Mouse (Mus musculus): ENCODE results near the gene Myh7. TPM values are rescaled to one million over a fixed set of nuclear protein-coding genes. Genes with fewer than 3 reads are reported as not detected.
A peak's percentile ranks its signal among the peaks of the same experiment; 100 is the strongest.

Myh7 gene
- total and polyA plus RNA-seq, 3 experiments: 0.16 to 0.90 (median 0.17) TPM

DNA sequence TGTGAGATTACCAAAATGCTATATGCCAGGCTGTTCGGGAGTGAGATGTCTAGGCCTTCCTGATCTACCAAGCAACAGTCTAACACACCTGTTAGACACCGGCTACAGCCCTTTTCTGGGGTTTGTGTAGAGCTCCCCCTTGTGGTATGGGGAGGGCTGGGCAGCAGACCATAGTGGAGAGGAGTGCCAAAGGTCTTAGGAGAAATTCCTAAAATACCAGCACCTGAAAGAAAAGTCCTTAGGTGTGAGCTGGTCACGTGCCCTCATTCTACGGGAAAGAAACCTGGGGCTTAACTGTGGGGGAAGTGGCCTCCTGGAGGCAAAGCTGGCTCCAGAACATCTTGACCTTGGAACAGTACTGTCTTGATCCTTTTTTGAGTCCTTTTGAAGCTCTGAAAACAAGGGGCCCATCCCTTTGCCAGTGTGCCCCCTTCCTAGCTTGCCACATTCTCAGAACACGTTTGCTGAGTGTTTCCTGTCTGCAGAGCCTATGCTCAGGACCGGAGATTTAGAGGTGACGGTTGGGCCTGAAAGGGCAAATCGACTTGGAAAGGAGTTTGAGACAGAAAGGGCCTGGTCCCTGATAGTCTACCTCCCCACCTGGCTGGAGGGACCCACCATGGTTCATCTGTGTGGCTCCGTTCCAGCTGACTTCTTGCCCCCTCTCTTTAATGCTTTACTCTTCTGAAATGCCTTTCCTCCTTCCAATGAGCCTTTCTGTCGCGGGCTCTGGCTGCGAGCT lies 54.8 kb downstream of the Myh7 start:
- Histone ChIP-seq H3K4me1 (ENCODE audit: insufficient read depth, low read depth, low read length) (no peaks in the 10 kb centered on the region), H3K36me3 (replicated peaks) (no peaks in the 10 kb centered on the region), H3K27me3 (ENCODE audit: insufficient read depth, low read length) (peaks cover 30% of the 10 kb centered on the region; the same call in 1 of the 2 replicates), H3K4me3 (ENCODE audit: low read depth, low read length) (no peak overlapping the region), H3K9me3 (replicated peaks) (no peaks in the 10 kb centered on the region)
- peak; percentile 71 for DNase-seq (ENCODE audit: low spot score)
- TF ChIP-seq GATA2 (IDR thresholded peaks at IDR 0.05; ENCODE audit: borderline replicate concordance, low read depth, low read length): no peak
- TF ChIP-seq CTCF (IDR thresholded peaks at IDR 0.05; ENCODE audit: low read depth, low read length): peak; percentile 81
- ATAC-seq (ENCODE audit: extremely low read depth, insufficient number of reproducible peaks, low FRiP score, poor library complexity, severe bottlenecking): no peak

GRCm38 (mm10) chr14:54938431-54939219 lies 55.8 kb downstream of the Myh7 start:
- no peak for ATAC-seq (ENCODE audit: extremely low read depth, insufficient number of reproducible peaks, low FRiP score, poor library complexity, severe bottlenecking)
- TF ChIP-seq POLR2AphosphoS5 (IDR thresholded peaks at IDR 0.05; ENCODE audit: insufficient replicate concordance, low read depth, low read length) (no peak), GATA1 (IDR thresholded peaks at IDR 0.05; ENCODE audit: borderline replicate concordance, low read length) (no peak), CTCF (IDR thresholded peaks at IDR 0.05; ENCODE audit: low read depth, low read length) (no peak), GATA2 (IDR thresholded peaks at IDR 0.05; ENCODE audit: borderline replicate concordance, low read depth, low read length) (no peak), TAL1 (conservative IDR thresholded peaks at IDR 0.05; ENCODE audit: low read depth, low read length) (no peak)
- DNase-seq (ENCODE audit: low spot score): no peak
- no peaks in the 10 kb centered on the region for H3K4me1 ChIP-seq (ENCODE audit: insufficient read depth, low read depth, low read length)
- H3K4me3 ChIP-seq (ENCODE audit: low read depth, low read length): no peak overlapping the region
- no peaks in the 10 kb centered on the region for H3K9me3 ChIP-seq (replicated peaks)
- peaks cover 28% of the 10 kb centered on the region; the same call in 1 of the 2 replicates for H3K27me3 ChIP-seq (ENCODE audit: insufficient read depth, low read length)
- no peaks in the 10 kb centered on the region for H3K36me3 ChIP-seq (replicated peaks)

- no peak for DNase-seq (ENCODE audit: low spot score)
- Histone ChIP-seq H3K4me3 (ENCODE audit: low read depth, low read length) (no peak overlapping the region), H3K4me1 (ENCODE audit: insufficient read depth, low read depth, low read length) (no peaks in the 10 kb centered on the region), H3K36me3 (replicated peaks) (no peaks in the 10 kb centered on the region), H3K9me3 (replicated peaks) (no peaks in the 10 kb centered on the region), H3K27me3 (ENCODE audit: insufficient read depth, low read length) (peaks cover 31% of the 10 kb centered on the region; the same call in 1 of the 2 replicates)
- no peak for ATAC-seq (ENCODE audit: extremely low read depth, insufficient number of reproducible peaks, low FRiP score, poor library complexity, severe bottlenecking)
- TF ChIP-seq GATA2 (IDR thresholded peaks at IDR 0.05; ENCODE audit: borderline replicate concordance, low read depth, low read length) (no peak), GATA1 (IDR thresholded peaks at IDR 0.05; ENCODE audit: borderline replicate concordance, low read length) (no peak), POLR2AphosphoS5 (IDR thresholded peaks at IDR 0.05; ENCODE audit: insufficient replicate concordance, low read depth, low read length) (no peak), TAL1 (conservative IDR thresholded peaks at IDR 0.05; ENCODE audit: low read depth, low read length) (no peak), CTCF (IDR thresholded peaks at IDR 0.05; ENCODE audit: low read depth, low read length) (no peak)
Observed at GRCm38 (mm10) chr14:54937361-54938182, 56.9 kb downstream of the Myh7 start.

GRCm38 (mm10) chr14:54936831-54937160 lies 57.6 kb downstream of the Myh7 start:
- peaks cover 34% of the 10 kb centered on the region for H3K27me3 ChIP-seq (ENCODE audit: insufficient read depth, low read length)
- ATAC-seq (ENCODE audit: extremely low read depth, insufficient number of reproducible peaks, low FRiP score, poor library complexity, severe bottlenecking): no peak
- no peaks in the 10 kb centered on the region for H3K4me1 ChIP-seq (ENCODE audit: insufficient read depth, low read depth, low read length)
- no peaks in the 10 kb centered on the region for H3K36me3 ChIP-seq (replicated peaks)
- H3K4me3 ChIP-seq (ENCODE audit: low read depth, low read length): no peak overlapping the region
- no peak for TF ChIP-seq GATA1 (IDR thresholded peaks at IDR 0.05; ENCODE audit: borderline replicate concordance, low read length)
- no peak for TF ChIP-seq POLR2AphosphoS5 (IDR thresholded peaks at IDR 0.05; ENCODE audit: insufficient replicate concordance, low read depth, low read length)
- no peak for TF ChIP-seq TAL1 (conservative IDR thresholded peaks at IDR 0.05; ENCODE audit: low read depth, low read length)
- TF ChIP-seq CTCF (IDR thresholded peaks at IDR 0.05; ENCODE audit: low read depth, low read length): no peak
- TF ChIP-seq GATA2 (IDR thresholded peaks at IDR 0.05; ENCODE audit: borderline replicate concordance, low read depth, low read length): no peak
- no peak for DNase-seq (ENCODE audit: low spot score)
- no peaks in the 10 kb centered on the region for H3K9me3 ChIP-seq (replicated peaks)

DNA sequence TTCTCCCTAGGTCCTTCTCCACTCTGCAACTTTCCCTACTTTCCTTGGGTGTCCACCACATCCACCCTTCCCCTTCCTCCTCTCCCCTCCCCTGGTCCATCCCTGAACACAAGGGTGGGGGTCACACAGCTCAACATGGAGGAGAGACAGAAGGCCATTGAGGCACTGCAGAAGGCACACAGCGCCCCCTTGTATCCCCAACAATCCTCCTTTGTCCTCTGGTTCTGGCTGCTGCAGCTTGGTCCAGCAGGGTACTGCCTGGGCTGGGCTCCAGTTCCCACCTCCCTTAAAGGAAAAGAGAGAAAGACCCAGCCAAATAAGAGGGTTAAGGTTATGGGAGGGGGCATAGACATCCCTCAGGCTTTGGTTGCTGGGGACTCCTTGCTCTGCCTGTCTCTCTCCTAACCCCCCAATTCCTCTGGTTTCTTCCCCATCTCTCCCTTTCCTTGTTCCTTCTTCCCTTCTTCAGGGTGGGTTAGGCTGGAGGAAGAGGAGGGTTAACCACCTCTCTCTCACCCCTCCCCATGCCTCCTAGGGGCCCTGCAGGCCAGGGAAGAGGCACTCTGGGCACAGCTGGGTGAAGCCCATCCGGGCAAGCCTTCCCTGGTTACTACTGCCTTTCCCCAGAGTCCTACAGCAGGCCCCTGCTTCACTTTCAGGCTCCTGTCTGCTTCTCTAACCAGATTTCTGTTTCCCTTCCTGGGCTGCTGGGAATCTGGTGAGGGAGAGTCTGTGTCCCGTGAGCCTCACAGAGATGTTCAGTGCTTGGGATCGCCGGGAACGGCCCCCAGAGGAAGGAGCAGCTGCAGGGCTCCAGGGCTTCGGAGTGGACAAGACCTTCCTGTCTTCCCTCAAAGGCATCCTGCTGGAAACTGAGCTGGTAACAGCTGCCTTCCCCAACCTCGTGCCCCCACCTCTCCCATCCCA lies 58.3 kb downstream of the Myh7 start, which contains the start of gene Cmtm5:
TSS of gene Cmtm5 (plus strand) at position 358 of the 927 bp plus-strand sequence.
- ATAC-seq (ENCODE audit: extremely low read depth, insufficient number of reproducible peaks, low FRiP score, poor library complexity, severe bottlenecking) (no peak), DNase-seq (ENCODE audit: low spot score) (no peak)
- H3K9me3 ChIP-seq (replicated peaks): no peaks in the 10 kb centered on the region
- peaks cover 33% of the 10 kb centered on the region for H3K27me3 ChIP-seq (ENCODE audit: insufficient read depth, low read length)
- TF ChIP-seq POLR2AphosphoS5 (IDR thresholded peaks at IDR 0.05; ENCODE audit: insufficient replicate concordance, low read depth, low read length): no peak
- TF ChIP-seq GATA2 (IDR thresholded peaks at IDR 0.05; ENCODE audit: borderline replicate concordance, low read depth, low read length): no peak
- no peak for TF ChIP-seq CTCF (IDR thresholded peaks at IDR 0.05; ENCODE audit: low read depth, low read length)
- TF ChIP-seq TAL1 (conservative IDR thresholded peaks at IDR 0.05; ENCODE audit: low read depth, low read length): no peak
- no peak for TF ChIP-seq GATA1 (IDR thresholded peaks at IDR 0.05; ENCODE audit: borderline replicate concordance, low read length)
- H3K36me3 ChIP-seq (replicated peaks): no peaks in the 10 kb centered on the region
- no peak within 1 kb of the TSS for H3K4me3 ChIP-seq (ENCODE audit: low read depth, low read length)
- no peaks in the 10 kb centered on the region for H3K4me1 ChIP-seq (ENCODE audit: insufficient read depth, low read depth, low read length)
